Mouse (Mus musculus) monocyte, adult 2 months (primary cell): ENCODE data around the gene Ruvbl2.
"Not testable (repeated sequence)": the region's sequence is repeated elsewhere in the genome, so short reads cannot be mapped to it uniquely, and the experiment has no call there.

Source experiments
- DNase-seq, 2 experiments: peaks; one replicate each; pipeline ENCODE4 v3.0.0; 2022; ENCODE audit warnings: low spot score in 2 of 2, low read depth in 1 of 2

Ruvbl2 gene

DNA sequence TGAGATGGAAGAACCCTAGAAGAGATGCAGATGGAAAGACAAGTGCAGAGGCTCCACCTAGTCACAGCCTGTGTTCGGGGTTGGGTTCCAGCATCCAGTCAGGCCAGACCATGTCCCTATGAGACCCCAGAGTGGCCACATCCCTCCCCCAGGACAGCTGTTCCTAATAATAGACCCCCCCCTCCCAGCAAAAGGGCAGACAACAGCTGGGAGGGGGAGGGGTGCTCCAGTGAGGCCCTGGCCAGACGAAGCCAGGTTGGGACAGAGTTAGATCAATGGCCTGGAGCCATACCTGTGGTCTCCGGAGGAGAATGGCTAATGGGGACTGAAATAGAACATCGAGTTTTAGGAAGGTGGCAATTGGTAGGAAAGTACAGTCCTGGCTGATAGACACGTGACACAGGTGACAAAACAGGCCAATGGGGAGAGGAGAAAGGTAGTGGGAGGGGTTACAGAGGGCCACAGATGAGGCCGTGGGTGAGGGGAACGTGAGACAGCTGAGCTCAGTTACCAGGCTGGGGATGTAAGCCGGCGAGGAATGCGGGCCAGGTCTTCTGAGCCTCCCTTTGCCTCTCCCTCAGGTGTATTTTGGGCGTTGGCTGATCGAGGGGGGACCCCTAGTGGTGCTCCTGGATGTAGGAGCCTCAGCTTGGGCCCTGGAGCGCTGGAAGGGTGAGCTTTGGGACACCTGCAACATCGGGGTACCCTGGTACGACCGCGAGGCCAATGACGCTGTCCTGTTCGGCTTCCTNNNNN is at the start of gene Ruvbl2:
Gene Ruvbl2 (minus strand): TSS at position 576 of the 756 bp plus-strand sequence.
- no peak for DNase-seq

DNA sequence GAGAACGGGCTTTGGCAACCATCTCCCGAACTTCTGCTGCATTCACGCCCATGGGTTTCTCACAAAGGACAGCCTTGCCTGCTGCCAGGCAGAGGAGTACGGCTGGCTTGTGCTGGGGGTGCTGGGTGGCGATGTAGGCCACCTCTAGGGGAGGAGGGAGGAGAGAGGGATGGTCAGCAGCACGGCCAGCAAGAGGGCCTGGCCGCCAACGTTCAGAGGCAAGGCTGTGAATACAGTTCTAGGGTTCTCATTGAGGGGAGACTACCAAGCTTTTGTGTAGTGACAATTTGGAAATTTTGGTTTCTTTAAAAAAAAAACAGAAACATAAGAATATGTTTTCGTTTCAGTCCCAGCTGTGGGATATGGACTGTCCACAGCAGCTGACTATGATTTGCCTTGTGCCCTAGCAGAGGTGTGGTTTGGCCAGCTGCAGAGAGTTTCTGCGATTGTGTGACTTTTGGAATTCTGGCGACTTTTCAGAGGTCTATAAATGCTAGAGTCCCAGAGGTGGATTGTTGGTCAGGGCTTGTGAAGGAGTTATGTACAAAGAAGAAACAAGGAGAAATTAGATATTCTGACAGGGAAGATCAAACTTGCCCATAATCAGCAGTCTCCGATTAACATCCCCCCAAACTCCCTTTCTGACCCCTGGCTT is 49.0 kb upstream of the Ruvbl2 start, which contains the start of gene Gm45808:
Gene Gm45808 (minus strand): TSS at position 51 of the 655 bp plus-strand sequence.
- DNase-seq, result no peak

DNA sequence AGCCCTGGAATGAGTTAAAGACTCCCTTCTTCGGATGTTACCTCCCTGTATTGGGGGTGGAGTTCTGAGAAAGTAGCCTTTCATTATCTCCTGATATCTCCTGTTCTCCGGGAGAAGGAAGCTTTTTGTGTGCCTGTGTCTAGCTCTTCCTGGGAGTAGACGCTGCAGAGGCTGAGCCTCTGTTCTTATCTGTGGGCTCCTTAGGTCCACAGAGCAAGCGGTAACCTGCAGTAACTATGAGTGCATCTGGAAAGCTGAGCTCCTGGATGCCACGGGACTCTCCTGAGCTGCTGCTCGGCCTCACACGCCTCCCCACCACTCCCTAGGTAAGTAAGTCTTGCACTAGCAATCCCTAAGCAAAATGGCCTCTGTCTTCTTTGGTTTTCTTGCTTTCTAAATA is 48.3 kb upstream of the Ruvbl2 start:
- no peak for DNase-seq

DNA sequence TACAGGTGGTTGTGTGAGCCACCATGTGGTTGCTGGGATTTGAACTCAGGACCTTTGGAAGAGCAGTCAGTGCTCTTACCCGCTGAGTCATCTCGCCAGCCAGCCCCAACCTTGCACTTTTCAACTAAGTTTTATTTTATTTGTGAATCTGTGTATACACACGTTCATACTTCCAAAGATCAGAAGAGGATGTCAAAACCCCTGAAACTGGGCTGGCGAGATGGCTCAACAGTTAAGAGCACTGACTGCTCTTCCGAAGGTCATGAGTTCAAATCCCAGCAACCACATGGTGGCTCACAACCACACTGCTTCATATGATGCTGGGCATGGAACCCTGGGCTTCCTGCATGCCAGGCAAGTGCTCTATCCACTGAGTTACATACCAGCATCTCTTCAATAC is 47.1 kb upstream of the Ruvbl2 start:
- not testable (repeated sequence) for DNase-seq

DNA sequence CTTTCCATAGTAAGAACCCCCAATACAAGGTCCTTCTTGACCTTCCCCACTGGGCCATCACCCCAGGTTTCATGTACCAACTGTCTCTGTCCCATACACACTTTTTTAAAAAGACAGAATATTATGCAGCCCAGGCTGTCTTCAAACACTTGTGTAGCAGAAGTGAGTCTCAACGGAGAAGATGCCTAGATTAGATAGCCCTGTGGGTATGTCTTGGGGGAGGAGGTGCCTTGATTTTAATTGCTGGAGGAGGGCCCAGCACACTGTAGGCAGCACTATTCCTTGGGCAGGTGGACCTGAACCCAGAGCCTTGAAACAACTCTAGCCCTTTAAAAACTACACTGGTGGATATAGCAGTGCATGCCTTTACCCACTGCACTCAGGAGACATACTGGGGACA is 44.3 kb upstream of the Ruvbl2 start:
- no peak for DNase-seq

DNA sequence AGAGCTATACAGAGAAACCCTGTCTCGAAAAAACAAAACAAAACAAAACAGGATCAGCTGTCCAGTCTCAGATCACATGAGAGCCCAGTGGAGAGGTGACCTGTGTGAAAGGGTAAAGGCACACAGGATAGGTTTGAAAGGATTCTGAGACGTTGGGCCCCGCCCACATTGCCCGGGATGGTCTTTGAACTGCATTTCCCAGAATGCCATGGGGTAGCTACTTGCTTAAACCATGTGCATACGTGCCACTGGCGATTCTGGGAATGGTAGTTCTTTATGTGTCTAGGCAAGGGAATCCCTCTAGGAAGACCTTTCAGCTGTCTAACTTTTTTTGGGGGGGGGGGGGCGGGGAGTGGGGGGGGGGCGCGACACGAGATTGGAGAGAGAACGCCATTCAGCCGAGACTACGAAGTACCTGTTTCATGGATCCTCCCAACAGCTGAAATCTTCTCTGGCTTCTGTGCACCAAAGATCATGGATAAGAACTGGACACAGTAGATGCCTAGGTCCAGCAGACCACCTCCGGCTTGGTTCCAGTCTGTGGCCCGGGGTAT is 43.6 kb upstream of the Ruvbl2 start, which contains the start of gene Tulp2:
Gene Tulp2 (plus strand): TSS at position 504 of the 554 bp plus-strand sequence.
- DNase-seq, result no peak

DNA sequence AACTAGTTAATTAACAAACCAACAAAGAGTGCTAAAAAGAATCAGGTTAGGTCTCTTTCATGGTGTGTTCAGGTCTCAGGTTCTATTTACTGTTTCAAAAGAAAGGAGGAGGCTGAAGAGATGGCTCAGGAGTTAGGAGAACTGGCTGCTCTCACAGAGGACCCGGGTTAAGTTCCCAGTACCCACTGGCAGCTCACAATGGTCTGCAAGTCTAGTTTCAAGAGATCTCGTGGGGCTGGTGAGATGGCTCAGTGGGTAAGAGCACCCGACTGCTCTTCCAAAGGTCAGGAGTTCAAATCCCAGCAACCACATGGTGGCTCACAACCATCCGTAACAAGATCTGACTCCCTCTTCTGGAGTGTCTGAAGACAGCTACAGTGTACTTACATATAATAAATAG is 42.4 kb upstream of the Ruvbl2 start:
- not testable (repeated sequence) for DNase-seq

DNA sequence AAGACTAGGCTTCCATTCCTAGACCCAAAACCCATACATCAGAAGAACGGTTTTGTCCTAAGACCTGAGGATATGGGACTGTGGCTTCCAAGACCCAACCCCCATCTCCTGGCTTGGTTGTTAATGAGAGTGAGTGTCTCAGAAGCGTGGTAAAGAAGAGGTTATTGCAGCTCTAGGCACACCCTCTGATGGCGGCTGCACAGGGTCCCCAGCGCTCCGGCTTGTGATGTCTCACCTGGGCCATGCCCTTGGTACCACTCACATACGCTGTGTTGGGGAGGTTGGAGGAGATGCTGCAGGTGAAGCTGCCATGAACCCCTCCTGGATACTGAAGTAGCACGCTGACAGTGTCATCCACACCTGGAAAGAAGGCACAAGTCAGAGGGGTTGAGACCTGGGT is 40.9 kb upstream of the Ruvbl2 start:
- DNase-seq, result no peak

DNA sequence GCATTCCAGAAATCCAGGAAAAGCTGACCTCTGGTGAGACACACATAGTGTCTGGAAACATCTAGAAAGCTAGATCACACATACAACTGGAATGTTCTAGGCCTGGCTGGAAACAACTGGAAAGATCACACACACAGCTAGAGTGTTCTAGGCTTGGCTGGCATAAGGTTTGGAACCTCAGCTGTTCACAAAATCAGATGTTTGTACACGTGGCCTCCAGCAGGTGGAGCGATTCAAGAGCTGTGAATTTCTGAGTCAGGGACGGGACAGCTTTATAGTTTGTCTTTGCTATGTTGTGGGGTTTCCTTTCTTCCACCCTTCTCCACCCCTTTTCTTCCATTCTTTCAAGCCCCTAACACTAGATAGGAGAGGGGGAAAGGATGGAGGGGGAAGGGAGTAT is 39.1 kb upstream of the Ruvbl2 start:
- peak in 1 of 2 experiments; percentile 33 for DNase-seq

DNA sequence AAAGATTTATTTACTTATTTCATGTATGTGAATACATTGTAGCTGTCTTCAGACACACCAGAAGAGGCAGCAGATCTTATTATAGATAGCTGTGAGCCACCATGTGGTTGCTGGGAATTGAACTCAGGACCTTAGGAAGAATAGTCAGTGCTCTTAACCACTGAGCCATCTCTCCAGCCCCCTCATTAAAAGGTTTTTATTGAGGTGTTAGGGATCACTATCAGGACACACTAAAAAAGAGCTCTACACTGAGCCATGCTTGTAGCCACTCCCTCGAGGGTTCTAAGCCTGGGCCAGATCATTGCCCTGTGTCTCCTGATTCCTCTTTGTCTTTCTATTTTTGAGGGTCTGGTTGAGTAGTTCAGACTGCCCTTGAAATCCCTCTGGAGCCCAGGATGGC is 38.6 kb upstream of the Ruvbl2 start:
- DNase-seq, result no peak

DNA sequence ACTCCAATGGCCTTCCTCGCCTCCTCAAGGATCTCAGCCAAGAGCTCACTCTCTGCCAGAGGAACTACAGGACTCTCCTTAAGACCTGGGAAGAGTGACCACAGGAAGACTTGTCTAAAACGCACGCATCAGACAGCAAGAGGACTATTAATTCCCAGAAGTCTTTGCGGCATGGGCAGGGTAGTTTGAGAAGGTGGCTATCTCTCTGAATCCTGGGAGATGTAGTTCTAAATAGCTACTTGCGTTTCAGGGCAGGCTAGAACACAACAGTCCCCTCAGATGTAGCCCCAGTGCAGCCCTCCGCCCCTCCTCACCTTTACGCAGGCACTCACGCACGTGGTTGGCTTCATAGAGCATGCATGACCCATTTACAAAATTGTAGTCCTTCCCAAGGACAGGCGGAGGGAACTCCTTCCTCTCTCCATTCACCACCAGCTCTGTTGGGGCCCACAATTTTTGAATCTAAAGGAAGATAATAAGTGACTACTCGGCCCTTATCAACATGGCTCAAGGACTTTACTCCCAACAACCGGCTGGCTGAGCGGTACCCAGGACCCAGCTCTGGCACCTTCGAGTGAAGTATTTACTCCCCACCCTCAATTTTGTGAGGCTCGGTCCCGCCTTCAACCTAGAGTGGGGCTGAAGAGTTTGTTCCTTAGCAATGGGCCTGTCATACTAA is 37.5 kb upstream of the Ruvbl2 start:
- DNase-seq, result no peak

DNA sequence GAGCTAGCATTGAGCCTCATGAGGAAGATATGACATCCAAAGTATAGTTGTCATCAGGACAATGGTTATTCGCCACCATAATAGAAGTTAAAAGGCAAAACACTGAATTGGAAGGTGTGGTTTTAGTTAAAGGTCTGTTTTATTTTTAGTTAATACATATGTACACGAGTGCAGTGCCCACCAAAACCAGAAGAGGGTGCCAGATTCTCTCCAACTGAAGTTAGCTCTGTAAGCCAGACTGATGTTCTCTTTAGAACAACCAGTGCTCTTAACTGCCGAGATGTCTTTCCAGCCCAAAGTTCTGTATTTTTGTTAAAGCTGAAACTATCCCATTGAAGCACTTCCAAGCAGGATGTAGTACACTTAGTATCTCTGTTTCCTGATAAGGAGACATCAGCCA is 33.0 kb upstream of the Ruvbl2 start:
- DNase-seq, result peak in 1 of 2 experiments; percentile 43

DNA sequence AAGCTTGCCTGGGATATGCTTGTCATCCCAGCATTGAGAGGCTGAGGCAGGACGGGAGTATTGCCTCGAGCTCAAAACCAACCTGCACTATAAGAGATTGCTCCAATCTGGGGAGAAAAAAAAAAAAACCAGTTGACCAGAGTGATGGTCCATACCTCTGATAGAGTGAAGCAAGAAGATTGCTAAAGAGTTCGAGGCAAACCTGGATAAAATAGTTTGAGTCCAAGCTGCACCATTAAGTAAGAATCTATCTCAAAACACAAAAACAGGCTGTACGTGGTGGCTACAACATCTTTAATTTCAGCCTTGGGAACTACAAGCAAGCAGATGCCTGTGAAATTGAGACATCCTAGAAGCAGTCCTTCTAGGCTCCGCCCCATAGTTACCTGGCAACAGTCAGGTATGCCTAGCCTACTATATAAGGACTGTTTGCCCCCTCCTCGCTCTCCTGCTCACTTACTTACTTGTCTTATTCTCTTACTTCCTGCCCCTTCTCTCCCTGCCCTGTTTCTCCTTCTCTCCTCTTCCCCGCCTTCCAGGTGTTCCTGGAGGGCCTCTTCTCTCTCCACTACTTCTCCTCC is 29.3 kb upstream of the Ruvbl2 start:
- no peak for DNase-seq

DNA sequence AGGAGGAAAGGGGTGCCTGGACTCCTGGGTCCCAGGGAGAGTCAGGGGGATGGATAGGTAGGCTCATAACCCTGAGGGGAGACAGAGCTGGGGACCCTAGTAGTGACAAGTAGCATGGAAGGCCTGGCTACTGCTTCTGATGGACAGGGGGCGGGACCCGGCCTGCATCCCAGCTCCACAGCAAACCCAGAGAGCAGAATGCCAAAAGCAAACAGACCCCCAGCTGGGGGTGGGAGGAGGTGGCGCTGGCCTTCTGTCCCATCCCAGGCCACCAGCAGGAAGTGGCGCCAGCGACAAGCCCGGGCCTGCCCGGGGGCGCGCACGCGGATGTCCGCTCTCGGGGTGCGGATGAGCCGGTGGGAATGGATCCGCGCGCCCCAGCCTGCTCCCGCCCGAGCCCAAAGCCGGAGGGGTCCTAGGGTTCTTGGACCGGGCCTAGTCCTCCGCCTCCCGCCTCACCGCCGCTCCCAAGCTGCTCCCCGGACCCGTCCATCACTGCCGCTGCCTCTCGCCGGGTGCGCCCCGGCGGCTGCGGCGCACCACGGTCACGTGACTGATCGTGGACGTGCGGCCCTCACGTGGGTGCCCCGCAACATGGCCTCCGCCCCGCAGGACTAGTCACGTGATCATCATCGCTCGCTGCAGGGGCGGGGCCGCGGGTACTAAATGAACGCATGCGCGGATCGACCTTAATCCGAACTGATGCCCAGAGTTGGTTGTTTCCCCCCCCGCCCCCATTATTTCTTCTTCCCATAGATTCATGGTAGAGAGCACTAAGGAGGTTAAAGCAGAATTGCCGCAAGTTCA is 28.6 kb upstream of the Ruvbl2 start, which contains the start of gene Bax:
Gene Bax (minus strand): TSS at position 616 of the 807 bp plus-strand sequence.
- peak; percentile 81 to 89 for DNase-seq

DNA sequence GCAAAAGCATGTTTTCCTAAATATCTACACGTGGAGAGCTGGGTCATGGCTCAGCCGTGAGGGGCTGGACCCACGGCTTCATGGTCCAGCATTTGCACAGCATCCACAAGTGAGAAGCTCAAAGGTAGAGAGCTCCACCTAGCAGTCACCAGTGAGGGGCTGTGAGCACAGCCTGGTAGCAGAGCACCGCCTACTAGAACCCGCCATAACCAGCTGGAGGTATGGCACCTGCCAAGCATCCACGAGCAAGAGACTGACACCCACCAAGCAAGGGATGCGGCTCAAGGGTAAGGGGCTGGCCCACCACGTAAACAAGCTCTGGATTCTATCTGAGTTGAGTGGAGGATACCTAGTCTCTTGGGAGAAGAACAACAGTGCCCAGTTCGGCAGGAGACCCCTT is 27.7 kb upstream of the Ruvbl2 start:
- DNase-seq, result no peak

DNA sequence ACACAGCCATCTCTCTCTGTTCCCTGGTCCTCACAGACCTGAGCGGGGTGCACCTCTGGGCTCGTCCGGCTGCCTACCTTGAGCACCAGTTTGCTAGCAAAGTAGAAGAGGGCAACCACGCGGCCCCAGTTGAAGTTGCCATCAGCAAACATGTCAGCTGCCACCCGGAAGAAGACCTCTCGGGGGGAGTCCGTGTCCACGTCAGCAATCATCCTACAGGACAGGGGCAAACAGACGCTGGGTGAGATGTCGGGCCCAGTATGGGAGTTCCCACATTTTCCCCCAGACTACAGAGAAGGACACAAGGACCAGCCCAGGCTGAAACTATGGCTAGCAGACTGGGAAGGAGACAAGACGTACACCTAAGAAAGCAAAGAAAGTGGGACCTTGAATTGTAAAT is 27.2 kb upstream of the Ruvbl2 start:
- no peak for DNase-seq

DNA sequence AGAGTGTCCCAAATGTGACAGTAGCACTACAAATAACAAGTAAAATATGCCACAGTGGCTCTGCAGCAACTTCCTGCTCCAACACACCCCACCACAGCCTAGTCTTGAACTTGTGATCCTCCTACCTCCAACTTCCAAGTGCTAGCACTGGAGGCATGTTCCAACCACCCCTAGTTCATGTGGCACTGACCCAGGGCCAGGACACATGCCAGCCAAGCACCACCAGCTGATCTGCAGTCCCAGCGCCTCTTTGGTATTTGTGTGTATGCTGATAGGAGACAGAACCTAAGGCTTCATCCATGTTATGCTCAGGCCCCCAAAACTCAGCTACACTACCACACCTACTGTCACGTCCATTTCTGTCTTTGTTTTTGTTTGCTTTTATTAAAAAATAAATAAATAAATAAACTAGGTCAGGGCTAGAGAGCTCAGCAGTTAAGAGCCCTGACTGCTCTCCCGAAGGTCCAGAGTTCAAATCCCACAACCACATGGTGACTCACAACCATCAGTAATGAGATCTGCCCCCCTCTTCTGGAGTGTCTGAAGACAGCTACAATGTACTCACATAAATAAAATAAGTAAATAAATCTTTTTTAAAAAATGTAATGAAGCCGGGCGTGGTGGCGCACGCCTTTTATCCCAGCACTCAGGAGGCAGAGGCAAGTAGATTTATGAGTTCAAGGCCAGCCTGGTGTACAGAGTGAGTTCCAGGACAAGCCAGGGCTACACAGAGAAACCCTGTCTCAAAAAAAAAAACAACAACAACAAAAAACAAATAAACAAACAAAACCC is 26.3 kb upstream of the Ruvbl2 start:
- no peak for DNase-seq

DNA sequence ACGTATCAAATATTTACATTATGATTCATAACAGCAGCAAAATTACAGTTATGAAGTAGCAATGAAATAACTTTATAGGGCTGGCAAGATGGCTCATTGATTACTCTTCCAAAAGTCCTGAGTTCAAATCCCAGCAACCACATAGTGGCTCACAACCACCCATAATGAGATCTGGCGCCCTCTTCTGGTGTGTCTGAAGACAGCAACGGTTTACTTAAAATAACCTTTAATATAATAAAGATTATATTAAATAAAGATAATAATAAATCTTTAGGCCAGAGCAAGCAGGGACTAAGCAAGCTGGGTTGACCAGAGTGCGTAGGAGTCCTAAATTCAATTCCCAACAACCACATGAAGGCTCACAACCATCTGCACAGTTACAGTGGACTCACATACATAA is 25.0 kb upstream of the Ruvbl2 start:
- DNase-seq, result not testable (repeated sequence)

DNA sequence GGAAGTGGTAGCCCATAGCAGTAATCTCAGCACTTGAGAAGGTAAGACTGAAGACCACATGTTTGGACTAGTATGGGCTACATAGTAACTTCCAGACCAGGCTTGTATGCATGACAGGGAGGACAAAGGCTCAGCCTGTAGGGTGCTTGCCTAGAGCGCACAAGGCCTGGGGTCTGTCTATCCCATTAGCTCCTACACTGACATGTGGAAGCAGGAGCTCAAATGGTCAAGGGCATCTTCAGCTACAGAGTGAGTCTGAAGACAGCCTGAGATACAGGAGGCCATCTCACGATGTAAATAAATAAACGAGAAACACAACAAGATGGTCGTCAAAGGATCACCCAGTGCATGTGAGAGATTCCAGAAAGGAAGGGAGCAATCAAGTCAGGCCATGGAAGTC is 24.4 kb upstream of the Ruvbl2 start:
- no peak for DNase-seq

DNA sequence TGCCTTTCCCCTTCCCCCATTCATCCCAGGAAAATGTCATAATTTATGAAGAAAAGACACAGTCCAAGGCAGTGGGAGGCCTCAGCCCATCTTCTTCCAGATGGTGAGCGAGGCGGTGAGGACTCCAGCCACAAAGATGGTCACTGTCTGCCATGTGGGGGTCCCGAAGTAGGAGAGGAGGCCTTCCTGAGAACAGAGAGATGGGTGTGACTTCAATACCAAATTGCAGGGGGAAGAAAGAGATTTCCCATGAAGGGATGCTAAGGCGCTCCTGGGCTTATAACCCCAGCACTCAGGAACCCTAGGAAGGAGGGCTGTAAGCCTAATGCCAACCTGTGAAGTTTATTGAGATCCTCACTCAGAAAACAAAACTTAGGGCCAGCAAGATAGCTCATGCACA is 23.9 kb upstream of the Ruvbl2 start:
- DNase-seq, result no peak
